Mouse (Mus musculus): ENCODE measurements at regions not wholly inside any gene's neighbourhood (a gene's known extent, or its start where the extent isn't known, plus 50 kb on each side); places are given as distances from the start of the nearest gene placed in this dataset.

GRCm38 (mm10) chr13:53902831-53903230 lies 152.7 kb downstream of the Drd1 start:
- no peak for DNase-seq (ENCODE audit: low spot score)

DNA sequence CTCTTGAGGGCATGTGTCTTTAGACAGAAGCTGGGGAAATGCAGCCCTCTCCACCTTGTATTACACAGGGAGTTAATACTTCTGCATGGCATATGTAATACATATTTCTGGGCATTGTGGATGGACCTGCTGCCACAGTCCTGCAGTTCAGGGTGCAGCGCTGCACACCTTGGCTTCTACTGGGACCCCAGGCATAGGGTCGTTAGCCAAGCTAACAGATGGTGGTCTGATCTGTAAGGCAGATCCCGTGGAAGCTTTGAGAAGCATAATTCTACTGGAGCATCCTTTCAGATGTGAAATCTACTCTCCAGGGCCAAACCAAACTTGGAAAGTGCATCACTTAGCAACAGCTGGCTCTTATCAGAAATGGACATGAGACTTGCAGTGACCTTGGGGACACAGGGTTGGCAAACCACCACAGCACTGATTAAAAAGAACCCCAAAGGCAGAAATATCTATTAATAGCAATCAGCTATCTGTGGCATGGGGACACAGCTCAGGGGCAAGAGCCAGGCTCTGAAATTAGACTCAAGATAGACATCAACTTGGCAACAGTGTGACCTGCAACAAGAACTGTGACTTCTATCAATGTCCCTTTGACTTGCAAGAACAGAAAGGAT lies 155.0 kb downstream of the Drd1 start:
- no peak for DNase-seq (ENCODE audit: low spot score)

DNA sequence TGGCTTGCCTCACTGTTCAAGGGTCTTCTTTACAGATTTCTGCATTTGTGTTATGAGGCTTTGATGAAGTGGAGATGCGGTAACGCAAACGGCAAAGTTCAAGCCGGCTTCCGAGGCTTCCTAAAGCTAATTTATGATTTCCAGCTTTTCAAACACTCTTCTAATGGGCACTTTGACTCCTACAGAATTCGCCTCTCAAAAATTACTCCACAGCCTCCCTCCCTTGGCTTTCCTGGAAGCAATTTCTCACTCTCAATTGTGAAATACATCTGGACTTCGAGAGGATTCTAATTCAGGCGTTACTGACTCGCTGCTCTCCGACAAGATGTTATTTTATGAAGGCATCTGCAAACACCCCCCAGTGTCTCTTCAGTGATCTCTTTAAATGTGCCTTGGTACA lies 157.2 kb downstream of the Drd1 start:
- DNase-seq (ENCODE audit: low spot score): no peak

GRCm38 (mm10) chr13:53897176-53897575 lies 158.3 kb downstream of the Drd1 start:
- no peak for DNase-seq (ENCODE audit: low spot score)

- no peak for DNase-seq (ENCODE audit: low spot score)
Observed at GRCm38 (mm10) chr13:53888411-53888810, 167.1 kb downstream of the Drd1 start.

DNA sequence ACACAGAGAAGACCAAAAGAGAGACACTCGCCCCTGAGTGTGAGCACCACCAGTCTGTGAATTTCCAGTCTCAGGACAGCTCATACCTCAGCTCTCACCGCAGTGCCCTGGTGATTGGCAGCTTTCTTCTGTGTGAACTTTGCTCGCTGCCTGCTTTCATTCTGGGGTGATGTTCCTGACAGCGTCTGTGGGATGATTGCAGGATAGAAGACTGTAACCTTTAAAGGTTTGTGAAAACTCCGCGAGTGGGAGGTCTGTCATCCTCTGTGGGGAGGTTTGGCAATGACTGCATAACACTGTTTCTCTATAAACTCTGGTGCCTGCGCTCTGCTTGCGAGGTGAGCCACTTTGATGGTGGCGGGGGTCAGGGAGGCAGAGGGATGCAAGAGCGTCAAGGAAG lies 169.7 kb downstream of the Drd1 start:
- DNase-seq (ENCODE audit: low spot score): no peak

DNA sequence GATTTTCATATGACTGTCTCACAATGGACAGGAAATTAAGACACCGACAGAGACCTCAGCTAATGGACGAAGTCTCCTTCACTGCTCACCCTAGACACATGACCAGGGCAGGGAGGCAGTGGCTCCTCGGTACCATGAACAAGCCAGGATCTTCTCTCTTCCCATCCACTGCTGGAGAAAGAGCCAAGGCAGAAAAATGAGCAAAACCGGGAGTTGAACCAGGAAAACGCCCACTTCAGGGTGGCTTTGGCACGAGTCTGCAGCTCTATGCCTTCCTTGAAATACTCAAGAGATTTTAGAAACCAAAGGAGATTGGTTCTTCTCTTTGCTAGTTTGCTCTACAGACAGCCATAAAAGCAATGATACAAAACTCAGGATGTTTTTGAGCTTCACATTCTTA lies 172.3 kb downstream of the Drd1 start:
- DNase-seq (ENCODE audit: low spot score): no peak

GRCm38 (mm10) chr13:53880466-53881250 lies 174.8 kb downstream of the Drd1 start:
- no peak for DNase-seq (ENCODE audit: low spot score)

DNA sequence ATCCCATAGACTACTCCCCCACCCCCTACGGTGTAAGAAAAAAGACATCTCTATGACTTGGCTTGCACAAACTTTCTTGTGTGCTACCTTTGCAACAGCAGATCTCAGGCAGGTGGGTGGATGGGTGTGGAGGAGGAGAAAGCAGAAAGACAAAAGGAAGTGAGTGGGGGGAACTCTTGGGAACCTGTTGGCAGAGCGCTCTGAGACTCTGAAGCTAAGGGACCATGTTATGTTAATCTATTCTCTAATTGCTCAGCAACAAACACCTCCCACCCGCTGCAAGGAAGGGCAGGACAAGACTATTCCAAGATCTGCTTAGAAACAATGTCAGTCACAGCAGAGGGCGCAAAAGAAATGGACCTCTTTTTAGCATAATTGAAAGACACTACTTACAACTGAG lies 180.0 kb downstream of the Drd1 start:
- no peak for DNase-seq (ENCODE audit: low spot score)

DNA sequence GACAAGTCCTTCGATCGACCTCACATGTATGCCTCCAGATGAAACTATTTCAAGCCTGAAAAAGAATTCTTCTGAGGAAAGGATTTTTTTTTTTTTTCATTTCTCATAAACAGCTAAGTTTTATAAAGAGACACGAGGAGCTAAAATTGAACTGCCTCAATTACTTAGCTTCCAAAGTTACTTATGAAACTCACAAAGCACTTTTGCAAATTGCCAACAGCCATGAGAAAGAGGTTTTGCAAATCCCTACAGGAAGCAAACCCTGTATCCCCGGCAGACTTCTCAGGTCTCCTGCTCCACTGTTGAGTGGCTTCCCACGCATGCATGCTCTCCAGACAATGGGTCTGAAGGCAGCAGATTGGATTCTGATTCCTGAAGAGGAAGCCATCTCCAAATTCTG lies 190.2 kb downstream of the Drd1 start:
- DNase-seq (ENCODE audit: low spot score): no peak

- peak; percentile 13 for DNase-seq (ENCODE audit: low spot score)
Observed at GRCm38 (mm10) chr13:53862336-53862735, 193.2 kb downstream of the Drd1 start.

GRCm38 (mm10) chr13:53854196-53854595 lies 201.3 kb downstream of the Drd1 start:
- no peak for DNase-seq (ENCODE audit: low spot score)

DNA sequence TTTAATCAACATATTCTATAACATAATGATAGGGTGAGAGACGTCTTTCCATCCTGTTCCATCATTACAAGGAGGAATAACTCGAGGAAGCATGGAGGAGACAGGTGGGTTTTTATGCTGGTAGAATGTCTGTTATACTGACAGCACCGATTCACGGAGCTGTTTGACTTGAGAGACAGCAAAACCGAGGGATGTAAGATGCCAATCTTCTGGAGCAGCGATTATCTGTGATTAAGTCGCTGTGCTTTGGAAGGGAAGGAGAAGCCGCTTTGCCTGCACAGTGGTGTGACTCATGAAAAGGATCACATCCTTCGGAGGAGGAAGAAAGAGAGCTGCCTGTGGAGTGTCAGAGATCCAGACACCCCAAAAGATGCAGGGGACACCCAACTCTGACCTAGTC lies 205.4 kb downstream of the Drd1 start:
- no peak for DNase-seq (ENCODE audit: low spot score)

- no peak for DNase-seq (ENCODE audit: low spot score)
Observed at GRCm38 (mm10) chr13:53846221-53846620, 209.3 kb downstream of the Drd1 start.

DNA sequence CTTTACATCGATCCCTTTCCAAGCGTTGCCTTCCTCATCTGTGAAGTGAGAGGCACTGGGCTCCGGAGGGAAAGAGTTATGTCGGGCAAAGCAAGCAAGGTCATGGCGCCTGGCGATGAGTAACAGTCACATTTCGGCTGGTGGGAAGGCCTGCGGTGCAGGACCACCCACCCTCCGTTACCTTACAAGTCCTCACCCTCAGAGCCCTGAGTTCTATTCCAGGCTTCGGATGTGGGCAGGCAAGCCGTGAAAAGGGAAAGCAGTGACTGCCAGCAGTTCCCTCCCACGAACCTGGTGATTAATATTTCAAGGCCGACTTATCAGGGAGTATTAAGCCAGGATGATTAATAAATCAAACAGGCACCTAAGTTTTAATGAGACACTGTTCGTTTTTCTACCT lies 209.7 kb downstream of the Drd1 start:
- no peak for DNase-seq (ENCODE audit: low spot score)

DNA sequence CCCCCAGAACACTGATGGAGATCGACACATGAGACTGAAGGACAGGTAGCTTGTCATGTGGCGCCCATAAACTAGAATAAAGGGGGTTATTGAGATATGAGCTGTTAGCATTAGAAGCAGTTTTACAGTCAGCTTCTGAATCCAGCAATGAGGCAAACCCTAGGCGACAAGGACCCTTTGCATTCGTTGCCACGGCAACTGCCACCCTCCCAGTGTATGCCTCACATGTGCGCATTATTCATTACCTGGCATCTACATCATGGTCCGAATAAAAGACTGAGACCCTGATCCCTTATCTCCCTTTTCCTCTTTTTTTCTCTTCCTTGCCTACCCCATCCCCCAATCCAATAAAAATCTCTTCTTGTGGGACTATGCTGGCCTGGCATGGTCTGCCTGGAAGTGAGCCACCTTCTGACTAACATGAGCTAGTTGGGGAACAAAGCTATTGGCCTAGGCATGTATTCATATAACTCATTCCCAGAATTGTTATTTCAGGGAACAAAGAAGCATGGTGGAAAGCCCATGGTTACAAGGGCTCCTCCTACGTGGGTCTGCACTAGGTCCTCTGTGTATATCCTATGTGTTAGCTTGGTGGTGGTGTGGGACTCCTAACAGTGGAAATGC lies 229.4 kb downstream of the Drd1 start:
- DNase-seq (ENCODE audit: low spot score): no peak

- no peak for DNase-seq (ENCODE audit: low spot score)
Observed at GRCm38 (mm10) chr13:53822061-53822460, 233.4 kb downstream of the Drd1 start.

GRCm38 (mm10) chr13:53815629-53816028 lies 239.9 kb downstream of the Drd1 start:
- DNase-seq (ENCODE audit: low spot score): no peak

DNA sequence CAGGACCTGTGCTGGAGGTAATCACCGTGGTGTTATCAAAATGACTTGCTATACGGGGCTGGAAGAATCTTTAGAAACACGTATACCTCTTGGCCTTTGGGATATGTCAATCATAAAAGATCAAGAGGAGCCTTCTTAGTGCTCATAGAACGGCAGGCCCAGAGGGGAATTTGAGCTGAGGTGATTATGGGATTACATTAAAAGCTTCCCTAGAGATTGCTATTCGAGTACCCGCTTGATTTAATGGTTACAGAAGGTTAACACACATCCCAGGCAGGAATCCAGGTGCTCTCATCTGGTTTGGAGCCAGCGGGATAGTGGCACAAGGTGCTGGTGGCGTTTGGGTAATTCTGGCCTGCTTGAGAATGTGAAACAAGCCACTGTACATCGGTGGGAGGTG lies 241.4 kb downstream of the Drd1 start:
- DNase-seq (ENCODE audit: low spot score): no peak

- DNase-seq (ENCODE audit: low spot score): peak; percentile 40
Observed at GRCm38 (mm10) chr13:53811862-53812261, 243.6 kb downstream of the Drd1 start.

- DNase-seq (ENCODE audit: low spot score): no peak
Observed at GRCm38 (mm10) chr13:53811151-53811550, 244.4 kb downstream of the Drd1 start.

DNA sequence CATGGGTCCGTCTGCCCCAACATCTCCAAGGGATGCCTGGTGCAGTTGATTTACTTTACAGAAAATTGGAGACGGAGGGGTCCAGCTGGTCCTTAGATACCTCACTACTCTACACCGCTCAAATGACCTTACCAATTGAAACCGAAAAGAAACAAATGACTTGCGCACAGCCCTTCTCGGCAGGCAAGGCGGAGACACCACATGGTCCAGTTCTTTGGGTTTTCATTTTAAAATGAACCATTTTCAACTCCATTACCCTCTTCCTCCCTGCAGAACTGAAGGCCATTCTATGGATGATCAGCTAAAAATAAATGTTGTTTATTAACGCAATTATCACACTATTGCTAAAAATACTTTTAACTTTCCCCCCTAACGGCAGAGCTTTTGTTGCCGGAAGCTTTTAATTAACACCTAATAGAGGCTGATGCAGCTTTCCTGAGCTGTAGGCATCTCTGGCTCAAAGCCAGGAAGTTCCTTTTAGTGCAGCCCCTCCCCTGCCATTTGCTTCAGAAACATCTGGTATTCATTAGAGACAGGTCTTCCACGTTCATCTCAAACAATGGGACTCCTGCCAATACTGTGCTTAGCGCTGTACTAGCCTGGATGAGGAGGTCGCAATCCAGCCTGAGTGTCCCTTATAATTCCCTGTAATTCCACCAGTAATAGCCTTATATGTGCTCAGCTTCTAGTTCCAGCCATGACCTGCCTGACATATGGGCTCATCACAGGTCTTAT lies 247.5 kb downstream of the Drd1 start:
- DNase-seq (ENCODE audit: low spot score): peak; percentile 73

DNA sequence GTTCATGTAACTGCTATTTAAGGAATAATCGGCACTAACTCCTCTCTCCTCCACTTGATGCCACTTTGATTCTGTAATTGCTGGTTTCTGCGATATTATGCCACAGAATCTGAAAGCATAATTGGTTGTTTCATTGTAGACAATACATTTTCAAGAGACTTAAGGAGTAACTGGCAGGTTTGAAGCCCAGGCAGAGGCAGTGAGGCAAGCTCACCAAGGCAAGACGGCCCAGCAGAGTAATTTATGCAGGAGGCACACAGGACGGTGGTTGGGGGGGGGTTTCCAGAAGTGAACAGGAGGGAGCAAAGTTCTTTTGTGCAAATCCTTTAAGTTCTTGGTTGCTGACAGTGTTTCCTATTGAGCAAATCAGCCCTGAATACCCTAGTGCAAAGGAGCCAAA lies 249.6 kb downstream of the Drd1 start:
- DNase-seq (ENCODE audit: low spot score): no peak

Measured in MN1 (cell line).